Mouse (Mus musculus): ENCODE results near the gene Ranbp17. TPM values are rescaled to one million over a fixed set of nuclear protein-coding genes. Genes with fewer than 3 reads are reported as not detected.
"Not testable (repeated sequence)": the region's sequence is repeated elsewhere in the genome, so short reads cannot be mapped to it uniquely, and the experiment has no call there.

Ranbp17 gene
- total and polyA plus RNA-seq, 2 experiments from 2014 or later: 2.1 to 3.6 TPM

- Histone ChIP-seq H3K4me1 (ENCODE audit: control insufficient read depth, insufficient read depth) (no peaks in the 10 kb centered on the region), H3K9me3 (replicated peaks; ENCODE audit: control insufficient read depth, low read length) (no peaks in the 10 kb centered on the region), H3K4me3 (ENCODE audit: low read depth, low read length) (no peak overlapping the region), H3K4me2 (ENCODE audit: low read depth, low read length) (no peak overlapping the region), H3K27ac (ENCODE audit: low read depth) (no peak overlapping the region), H3K27me3 (ENCODE audit: control insufficient read depth, insufficient read depth, low read length) (no peaks in the 10 kb centered on the region), H3K9ac (replicated peaks; ENCODE audit: low read depth, low read length) (no peak overlapping the region), H3K36me3 (replicated peaks; ENCODE audit: control insufficient read depth, insufficient read depth, low read length) (no peaks in the 10 kb centered on the region)
- DNase-seq (ENCODE audit: low spot score) (no peak), ATAC-seq (ENCODE audit: insufficient read depth, low read depth) (no peak)
- WGBS: 57% methylated on average over 1 of the region's 1 CpGs
- TF ChIP-seq CTCF (IDR thresholded peaks at IDR 0.05; ENCODE audit: low read depth) (no peak), EP300 (IDR thresholded peaks at IDR 0.05; ENCODE audit: low read depth) (no peak)
Observed at GRCm38 (mm10) chr11:33461172-33461571, 52.4 kb downstream of the Ranbp17 start.

- Histone ChIP-seq H3K9me3 (replicated peaks; ENCODE audit: control insufficient read depth, low read length) (no peaks in the 10 kb centered on the region), H3K4me3 (ENCODE audit: low read depth, low read length) (no peak overlapping the region), H3K27ac (ENCODE audit: low read depth) (no peak overlapping the region), H3K27me3 (ENCODE audit: control insufficient read depth, insufficient read depth, low read length) (no peaks in the 10 kb centered on the region), H3K4me2 (ENCODE audit: low read depth, low read length) (no peak overlapping the region), H3K9ac (replicated peaks; ENCODE audit: low read depth, low read length) (no peak overlapping the region), H3K36me3 (replicated peaks; ENCODE audit: control insufficient read depth, insufficient read depth, low read length) (no peaks in the 10 kb centered on the region), H3K4me1 (ENCODE audit: control insufficient read depth, insufficient read depth) (no peaks in the 10 kb centered on the region)
- no peak for DNase-seq (ENCODE audit: low spot score)
- 69% methylated on average over 3 of the region's 3 CpGs for WGBS
- no peak for ATAC-seq (ENCODE audit: insufficient read depth, low read depth)
- no peak for TF ChIP-seq EP300 (IDR thresholded peaks at IDR 0.05; ENCODE audit: low read depth)
- no peak for TF ChIP-seq CTCF (IDR thresholded peaks at IDR 0.05; ENCODE audit: low read depth)
Observed at GRCm38 (mm10) chr11:33454069-33454468, 59.5 kb downstream of the Ranbp17 start.

GRCm38 (mm10) chr11:33433813-33434212 lies 79.7 kb downstream of the Ranbp17 start:
- no peaks in the 10 kb centered on the region for H3K27me3 ChIP-seq (ENCODE audit: control insufficient read depth, insufficient read depth, low read length)
- DNase-seq (ENCODE audit: low spot score) (no peak), ATAC-seq (ENCODE audit: insufficient read depth, low read depth) (no peak)
- H3K9ac ChIP-seq (replicated peaks; ENCODE audit: low read depth, low read length): no peak overlapping the region
- no peak overlapping the region for H3K4me3 ChIP-seq (ENCODE audit: low read depth, low read length)
- no peaks in the 10 kb centered on the region for H3K9me3 ChIP-seq (replicated peaks; ENCODE audit: control insufficient read depth, low read length)
- 16% methylated on average over 5 of the region's 5 CpGs for WGBS
- no peaks in the 10 kb centered on the region for H3K4me1 ChIP-seq (ENCODE audit: control insufficient read depth, insufficient read depth)
- no peak overlapping the region for H3K4me2 ChIP-seq (ENCODE audit: low read depth, low read length)
- no peaks in the 10 kb centered on the region for H3K36me3 ChIP-seq (replicated peaks; ENCODE audit: control insufficient read depth, insufficient read depth, low read length)
- TF ChIP-seq CTCF (IDR thresholded peaks at IDR 0.05; ENCODE audit: low read depth) (no peak), EP300 (IDR thresholded peaks at IDR 0.05; ENCODE audit: low read depth) (no peak)
- H3K27ac ChIP-seq (ENCODE audit: low read depth): no peak overlapping the region

- not testable (repeated sequence) for H3K36me3 ChIP-seq (replicated peaks; ENCODE audit: control insufficient read depth, insufficient read depth, low read length); H3K27ac ChIP-seq (ENCODE audit: low read depth); H3K9ac ChIP-seq (replicated peaks; ENCODE audit: low read depth, low read length); DNase-seq (ENCODE audit: low spot score); ATAC-seq (ENCODE audit: insufficient read depth, low read depth); H3K4me3 ChIP-seq (ENCODE audit: low read depth, low read length); H3K4me1 ChIP-seq (ENCODE audit: control insufficient read depth, insufficient read depth); H3K27me3 ChIP-seq (ENCODE audit: control insufficient read depth, insufficient read depth, low read length); H3K9me3 ChIP-seq (replicated peaks; ENCODE audit: control insufficient read depth, low read length); H3K4me2 ChIP-seq (ENCODE audit: low read depth, low read length)
- 83% methylated on average over 17 of the region's 17 CpGs for WGBS
Observed at GRCm38 (mm10) chr11:33428238-33428637, 85.3 kb downstream of the Ranbp17 start.

- H3K27ac ChIP-seq (ENCODE audit: low read depth); H3K9ac ChIP-seq (replicated peaks; ENCODE audit: low read depth, low read length); H3K4me2 ChIP-seq (ENCODE audit: low read depth, low read length); H3K4me1 ChIP-seq (ENCODE audit: control insufficient read depth, insufficient read depth); H3K9me3 ChIP-seq (replicated peaks; ENCODE audit: control insufficient read depth, low read length); DNase-seq (ENCODE audit: low spot score); H3K27me3 ChIP-seq (ENCODE audit: control insufficient read depth, insufficient read depth, low read length); ATAC-seq (ENCODE audit: insufficient read depth, low read depth); H3K4me3 ChIP-seq (ENCODE audit: low read depth, low read length); H3K36me3 ChIP-seq (replicated peaks; ENCODE audit: control insufficient read depth, insufficient read depth, low read length): not testable (repeated sequence)
- 81% methylated on average over 5 of the region's 5 CpGs for WGBS
Observed at GRCm38 (mm10) chr11:33427789-33428188, 85.8 kb downstream of the Ranbp17 start.

- Histone ChIP-seq H3K9me3 (replicated peaks; ENCODE audit: control insufficient read depth, low read length) (no peaks in the 10 kb centered on the region), H3K4me3 (ENCODE audit: low read depth, low read length) (no peak overlapping the region), H3K9ac (replicated peaks; ENCODE audit: low read depth, low read length) (no peak overlapping the region), H3K4me1 (ENCODE audit: control insufficient read depth, insufficient read depth) (no peaks in the 10 kb centered on the region), H3K27me3 (ENCODE audit: control insufficient read depth, insufficient read depth, low read length) (no peaks in the 10 kb centered on the region), H3K4me2 (ENCODE audit: low read depth, low read length) (no peak overlapping the region), H3K27ac (ENCODE audit: low read depth) (no peak overlapping the region), H3K36me3 (replicated peaks; ENCODE audit: control insufficient read depth, insufficient read depth, low read length) (no peaks in the 10 kb centered on the region)
- DNase-seq (ENCODE audit: low spot score) (no peak), ATAC-seq (ENCODE audit: insufficient read depth, low read depth) (no peak)
- TF ChIP-seq EP300 (IDR thresholded peaks at IDR 0.05; ENCODE audit: low read depth): no peak
- TF ChIP-seq CTCF (IDR thresholded peaks at IDR 0.05; ENCODE audit: low read depth): no peak
- 77% methylated on average over 3 of the region's 3 CpGs for WGBS
Observed at GRCm38 (mm10) chr11:33422226-33422625, 91.3 kb downstream of the Ranbp17 start.

Measured in heart, postnatal 0 days (tissue).